Mouse (Mus musculus): Measurements from ENCODE around the gene Tmem183a. TPM values are rescaled to one million over a fixed set of nuclear protein-coding genes. Genes with fewer than 3 reads are reported as not detected.

Tmem183a gene
- total and polyA plus RNA-seq, 3 experiments = 37.8 to 94.0 (median 65.9) TPM

DNA sequence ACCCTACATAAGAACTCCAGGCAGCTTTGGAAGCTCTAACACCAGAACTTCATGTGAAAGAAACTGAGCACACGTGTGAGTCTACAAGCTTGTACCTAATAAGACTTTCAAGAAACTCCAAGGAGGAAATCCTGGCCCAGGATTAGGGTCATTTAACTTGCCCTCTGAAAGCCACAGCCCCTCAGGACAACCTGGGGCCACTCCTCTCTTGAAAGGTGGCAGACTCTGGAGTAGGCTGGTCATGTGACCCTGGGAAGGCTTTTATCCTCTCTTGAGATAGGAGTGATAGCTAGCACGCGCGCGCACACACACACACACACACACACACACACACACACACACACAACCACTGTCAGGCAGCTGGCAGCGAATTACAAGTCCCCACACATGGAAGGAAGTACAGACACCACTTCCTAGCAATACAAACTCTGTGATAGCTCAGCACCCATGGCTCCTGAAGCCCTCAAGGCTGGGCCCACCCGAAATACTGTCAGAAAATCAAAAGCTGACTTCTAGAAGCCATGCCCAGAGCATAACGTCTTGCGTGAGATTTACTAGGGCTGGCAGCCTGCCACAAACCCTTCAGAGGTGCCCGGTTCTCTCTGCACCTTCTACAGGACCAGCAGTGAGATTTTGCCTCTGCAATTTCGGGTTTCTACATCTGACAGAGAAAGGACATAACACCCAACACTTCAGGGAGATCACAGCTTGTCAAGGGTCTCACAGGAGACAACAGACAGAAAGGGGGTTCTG, 24.6 kb downstream of the Tmem183a start:
- DNase-seq (ENCODE audit: low spot score) = no peak
- H3K36me3 ChIP-seq (replicated peaks) = no peaks in the 10 kb centered on the region
- ATAC-seq (ENCODE audit: extremely low read depth, insufficient number of reproducible peaks, low FRiP score, poor library complexity, severe bottlenecking) = no peak
- peaks cover 10% of the 10 kb centered on the region for H3K4me1 ChIP-seq (ENCODE audit: insufficient read depth, low read depth, low read length)
- peaks cover 39% of the 10 kb centered on the region for H3K27me3 ChIP-seq (ENCODE audit: insufficient read depth, low read length)
- no peak for TF ChIP-seq GATA1 (IDR thresholded peaks at IDR 0.05; ENCODE audit: borderline replicate concordance, low read length)
- TF ChIP-seq POLR2AphosphoS5 (IDR thresholded peaks at IDR 0.05; ENCODE audit: insufficient replicate concordance, low read depth, low read length) = no peak
- no peak for TF ChIP-seq GATA2 (IDR thresholded peaks at IDR 0.05; ENCODE audit: borderline replicate concordance, low read depth, low read length)
- TF ChIP-seq TAL1 (conservative IDR thresholded peaks at IDR 0.05; ENCODE audit: low read depth, low read length) = no peak
- no peak for TF ChIP-seq CTCF (IDR thresholded peaks at IDR 0.05; ENCODE audit: low read depth, low read length)
- no peaks in the 10 kb centered on the region for H3K9me3 ChIP-seq (replicated peaks)
- H3K4me3 ChIP-seq (ENCODE audit: low read depth, low read length) = no peak overlapping the region

GRCm38 (mm10) chr1:134335924-134336810, 25.6 kb downstream of the Tmem183a start:
- Histone ChIP-seq H3K4me1 (ENCODE audit: insufficient read depth, low read depth, low read length) (peaks cover 11% of the 10 kb centered on the region), H3K4me3 (ENCODE audit: low read depth, low read length) (no peak overlapping the region), H3K9me3 (replicated peaks) (no peaks in the 10 kb centered on the region), H3K36me3 (replicated peaks) (no peaks in the 10 kb centered on the region), H3K27me3 (ENCODE audit: insufficient read depth, low read length) (peaks cover 36% of the 10 kb centered on the region)
- no peak for DNase-seq (ENCODE audit: low spot score)
- no peak for ATAC-seq (ENCODE audit: extremely low read depth, insufficient number of reproducible peaks, low FRiP score, poor library complexity, severe bottlenecking)
- TF ChIP-seq GATA2 (IDR thresholded peaks at IDR 0.05; ENCODE audit: borderline replicate concordance, low read depth, low read length) = no peak
- no peak for TF ChIP-seq GATA1 (IDR thresholded peaks at IDR 0.05; ENCODE audit: borderline replicate concordance, low read length)
- TF ChIP-seq CTCF (IDR thresholded peaks at IDR 0.05; ENCODE audit: low read depth, low read length) = no peak
- TF ChIP-seq TAL1 (conservative IDR thresholded peaks at IDR 0.05; ENCODE audit: low read depth, low read length) = no peak
- no peak for TF ChIP-seq POLR2AphosphoS5 (IDR thresholded peaks at IDR 0.05; ENCODE audit: insufficient replicate concordance, low read depth, low read length)

GRCm38 (mm10) chr1:134335211-134335923, 26.4 kb downstream of the Tmem183a start:
- Histone ChIP-seq H3K4me1 (ENCODE audit: insufficient read depth, low read depth, low read length) (peaks cover 11% of the 10 kb centered on the region), H3K9me3 (replicated peaks) (no peaks in the 10 kb centered on the region), H3K4me3 (ENCODE audit: low read depth, low read length) (no peak overlapping the region), H3K36me3 (replicated peaks) (no peaks in the 10 kb centered on the region), H3K27me3 (ENCODE audit: insufficient read depth, low read length) (peaks cover 39% of the 10 kb centered on the region)
- DNase-seq (ENCODE audit: low spot score) (no peak), ATAC-seq (ENCODE audit: extremely low read depth, insufficient number of reproducible peaks, low FRiP score, poor library complexity, severe bottlenecking) (no peak)
- TF ChIP-seq GATA1 (IDR thresholded peaks at IDR 0.05; ENCODE audit: borderline replicate concordance, low read length) (no peak), GATA2 (IDR thresholded peaks at IDR 0.05; ENCODE audit: borderline replicate concordance, low read depth, low read length) (no peak), CTCF (IDR thresholded peaks at IDR 0.05; ENCODE audit: low read depth, low read length) (no peak), TAL1 (conservative IDR thresholded peaks at IDR 0.05; ENCODE audit: low read depth, low read length) (no peak), POLR2AphosphoS5 (IDR thresholded peaks at IDR 0.05; ENCODE audit: insufficient replicate concordance, low read depth, low read length) (no peak)

- ATAC-seq (ENCODE audit: extremely low read depth, insufficient number of reproducible peaks, low FRiP score, poor library complexity, severe bottlenecking) (no peak), DNase-seq (ENCODE audit: low spot score) (no peak)
- Histone ChIP-seq H3K36me3 (replicated peaks) (no peaks in the 10 kb centered on the region), H3K9me3 (replicated peaks) (no peaks in the 10 kb centered on the region), H3K4me1 (ENCODE audit: insufficient read depth, low read depth, low read length) (peaks cover 11% of the 10 kb centered on the region), H3K27me3 (ENCODE audit: insufficient read depth, low read length) (peaks cover 46% of the 10 kb centered on the region), H3K4me3 (ENCODE audit: low read depth, low read length) (no peak overlapping the region)
- TF ChIP-seq GATA1 (IDR thresholded peaks at IDR 0.05; ENCODE audit: borderline replicate concordance, low read length) (no peak), GATA2 (IDR thresholded peaks at IDR 0.05; ENCODE audit: borderline replicate concordance, low read depth, low read length) (no peak), TAL1 (conservative IDR thresholded peaks at IDR 0.05; ENCODE audit: low read depth, low read length) (no peak), CTCF (IDR thresholded peaks at IDR 0.05; ENCODE audit: low read depth, low read length) (no peak)
These were observed 27.5 kb downstream of the Tmem183a start for GRCm38 (mm10) chr1:134334111-134334827.

- DNase-seq (ENCODE audit: low spot score) = no peak
- Histone ChIP-seq H3K9me3 (replicated peaks) (no peaks in the 10 kb centered on the region), H3K4me1 (ENCODE audit: insufficient read depth, low read depth, low read length) (peaks cover 11% of the 10 kb centered on the region), H3K27me3 (ENCODE audit: insufficient read depth, low read length) (peaks cover 53% of the 10 kb centered on the region), H3K4me3 (ENCODE audit: low read depth, low read length) (no peak overlapping the region), H3K36me3 (replicated peaks) (no peaks in the 10 kb centered on the region)
- ATAC-seq (ENCODE audit: extremely low read depth, insufficient number of reproducible peaks, low FRiP score, poor library complexity, severe bottlenecking) = no peak
- TF ChIP-seq POLR2AphosphoS5 (IDR thresholded peaks at IDR 0.05; ENCODE audit: insufficient replicate concordance, low read depth, low read length) (no peak), GATA2 (IDR thresholded peaks at IDR 0.05; ENCODE audit: borderline replicate concordance, low read depth, low read length) (no peak), CTCF (IDR thresholded peaks at IDR 0.05; ENCODE audit: low read depth, low read length) (no peak), GATA1 (IDR thresholded peaks at IDR 0.05; ENCODE audit: borderline replicate concordance, low read length) (no peak), TAL1 (conservative IDR thresholded peaks at IDR 0.05; ENCODE audit: low read depth, low read length) (no peak)
These were observed 28.2 kb downstream of the Tmem183a start for GRCm38 (mm10) chr1:134333371-134334110.
